Mouse (Mus musculus): Measurements from ENCODE around the gene Fbxw8.
A peak's percentile ranks its signal among the peaks of the same experiment; 100 is the strongest.

Gene Fbxw8

DNA sequence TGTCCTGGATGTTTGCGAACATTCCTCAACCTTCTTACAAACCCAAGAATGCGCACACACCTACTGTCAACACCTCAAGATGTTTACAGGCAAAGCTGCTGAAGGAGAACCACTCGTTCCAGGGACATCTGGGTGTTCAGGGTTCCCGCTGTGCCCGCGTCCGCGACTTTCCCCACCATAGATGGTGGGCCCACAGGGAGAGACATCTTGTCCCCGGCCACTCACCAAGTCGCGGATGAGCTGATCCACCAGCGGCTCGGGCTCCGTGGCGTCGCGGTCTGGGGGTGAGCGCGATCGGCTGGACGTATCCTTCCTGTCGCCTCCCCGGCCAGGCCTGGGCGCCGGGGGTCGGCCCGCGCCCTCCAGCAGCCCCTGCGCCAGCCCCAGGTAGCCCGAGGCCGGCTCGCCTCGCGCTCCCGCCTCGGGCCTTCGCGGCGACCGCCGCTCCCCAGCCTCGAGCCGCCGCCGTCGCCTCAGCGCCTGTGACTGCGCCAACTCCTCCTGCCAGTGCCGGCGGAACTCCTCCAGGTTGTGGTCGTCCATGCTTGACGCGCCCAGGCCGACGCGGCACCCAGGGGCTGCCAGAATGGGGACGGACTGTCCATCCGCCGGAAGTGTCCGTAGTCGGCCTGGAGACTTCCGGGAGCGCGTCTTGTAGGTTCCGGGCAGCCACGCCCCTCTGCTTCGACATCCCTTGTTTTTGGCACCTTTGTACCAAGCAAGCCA lies at the start of gene Fbxw8:
Gene Fbxw8, minus strand, starts transcription at position 626 of the 726 bp plus-strand sequence.
- DNase-seq (ENCODE audit: low spot score in 2 of 2), result peak; percentile 75 to 77

DNA sequence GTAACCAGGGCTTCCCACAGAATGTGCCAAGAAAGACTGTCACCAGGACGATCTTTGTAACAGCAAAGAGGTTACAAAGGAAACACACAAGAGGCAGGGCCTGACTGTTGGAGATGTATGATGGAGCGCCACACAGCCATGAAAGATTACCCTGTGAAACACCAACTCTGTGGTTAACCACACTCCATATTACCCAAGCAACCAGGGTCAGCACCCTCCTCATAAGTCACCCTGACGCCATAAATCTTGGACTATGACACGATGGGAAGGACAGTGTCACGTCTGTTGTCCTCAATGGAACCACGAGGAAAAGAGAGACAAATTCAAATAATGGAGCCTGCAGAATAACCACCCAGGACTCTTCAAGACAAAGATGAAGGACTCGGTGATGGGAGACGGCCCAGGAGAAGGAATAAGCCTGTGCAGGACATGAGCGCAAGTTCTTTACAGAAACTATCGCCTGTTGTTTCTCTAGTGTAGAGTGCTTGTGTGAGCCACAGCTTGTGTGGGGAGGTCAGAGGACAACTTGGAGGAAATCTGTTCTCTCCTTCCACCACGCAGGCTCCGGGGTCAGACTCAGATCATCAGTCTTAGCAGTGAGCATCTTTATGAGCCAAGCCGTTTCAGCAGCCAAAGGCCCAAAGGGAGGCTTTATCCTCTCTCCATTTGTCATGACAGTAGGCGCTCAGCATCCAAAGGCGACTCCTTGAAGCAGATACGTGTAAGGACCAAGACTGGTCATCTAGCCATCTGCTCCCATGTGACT lies 49.6 kb upstream of the Fbxw8 start:
- no peak for DNase-seq (ENCODE audit: low spot score in 2 of 2)

DNA sequence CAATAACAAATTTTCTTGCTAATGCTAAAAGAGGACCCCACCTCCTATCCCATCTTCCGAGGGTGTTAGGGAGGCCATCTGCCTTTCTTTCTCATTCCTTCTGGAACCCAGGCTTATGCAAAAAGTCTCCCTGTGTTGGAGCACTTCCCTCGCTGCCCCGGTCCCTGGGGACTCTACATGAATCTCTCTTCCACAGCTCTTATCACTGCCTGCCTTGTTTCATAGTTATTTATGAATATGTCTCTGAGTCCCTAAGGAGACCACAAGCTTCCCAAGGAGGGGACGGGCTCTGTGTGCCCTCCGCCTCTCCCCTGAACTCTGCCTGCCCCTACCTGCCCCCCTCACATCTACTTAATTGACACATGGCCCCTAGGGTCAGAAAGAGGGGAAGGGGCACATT lies 44.4 kb upstream of the Fbxw8 start:
- no peak for DNase-seq (ENCODE audit: low spot score in 2 of 2)

DNA sequence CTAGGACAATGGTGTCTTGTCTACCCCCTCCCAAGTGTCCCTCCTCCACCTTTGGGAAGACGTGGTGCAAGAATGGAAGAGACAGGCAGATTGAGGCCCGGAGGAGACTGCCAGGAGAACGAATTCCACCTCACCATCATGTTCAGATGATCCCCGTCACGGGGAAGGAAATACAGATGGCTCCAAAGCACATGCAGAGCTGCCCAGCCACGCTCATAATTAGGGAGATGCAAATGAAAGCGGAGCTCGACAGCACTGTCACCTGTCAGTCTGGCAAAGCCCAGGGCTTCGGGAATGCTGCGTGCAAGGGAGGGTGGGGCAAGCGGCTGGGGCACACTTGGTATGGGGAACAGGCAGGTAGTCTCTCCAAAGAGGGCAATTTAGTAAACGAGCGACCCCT lies 42.2 kb upstream of the Fbxw8 start:
- DNase-seq (ENCODE audit: low spot score in 2 of 2), result no peak

DNA sequence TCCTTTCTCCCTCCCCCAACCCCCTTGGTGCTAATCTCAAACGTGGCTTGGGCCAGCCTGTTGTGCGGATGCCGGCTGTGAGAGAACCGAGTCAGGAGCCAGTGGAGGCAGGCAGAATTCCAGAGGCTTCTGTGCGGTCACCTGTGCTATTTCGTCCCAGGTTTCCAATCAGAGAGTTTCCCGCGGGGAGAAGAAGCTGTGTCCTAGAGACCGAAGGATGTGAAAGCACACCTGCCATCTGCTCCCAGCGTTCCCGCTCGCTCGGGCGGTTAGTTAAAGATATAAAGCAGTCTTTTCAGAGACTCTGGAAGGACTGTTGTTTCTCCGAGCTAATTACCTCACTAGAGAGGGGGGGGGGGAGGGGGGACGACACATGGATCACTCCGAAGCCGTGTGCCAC lies 37.0 kb upstream of the Fbxw8 start:
- DNase-seq (ENCODE audit: low spot score in 2 of 2), result no peak

DNA sequence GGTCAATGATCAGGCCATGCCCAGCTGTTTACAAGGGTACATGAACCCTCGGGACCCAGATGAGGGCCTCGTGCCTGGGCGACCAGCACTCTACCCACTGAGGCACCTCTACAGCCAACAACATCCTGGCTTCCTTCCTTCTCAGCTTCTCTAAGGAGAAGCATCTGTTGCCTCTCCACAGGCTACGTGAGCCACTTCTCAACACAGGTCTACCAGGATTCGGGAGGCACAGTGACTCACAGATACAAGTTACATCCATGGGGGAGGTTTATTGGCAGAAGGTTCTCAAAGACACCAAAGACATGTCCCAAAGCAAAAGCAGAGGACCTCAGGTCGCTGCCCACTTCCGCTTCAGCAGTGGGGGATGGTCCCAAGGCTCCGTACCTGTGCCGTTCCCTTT lies 35.2 kb upstream of the Fbxw8 start:
- peak in 1 of 2 experiments; percentile 24 for DNase-seq (ENCODE audit: low spot score in 2 of 2)

DNA sequence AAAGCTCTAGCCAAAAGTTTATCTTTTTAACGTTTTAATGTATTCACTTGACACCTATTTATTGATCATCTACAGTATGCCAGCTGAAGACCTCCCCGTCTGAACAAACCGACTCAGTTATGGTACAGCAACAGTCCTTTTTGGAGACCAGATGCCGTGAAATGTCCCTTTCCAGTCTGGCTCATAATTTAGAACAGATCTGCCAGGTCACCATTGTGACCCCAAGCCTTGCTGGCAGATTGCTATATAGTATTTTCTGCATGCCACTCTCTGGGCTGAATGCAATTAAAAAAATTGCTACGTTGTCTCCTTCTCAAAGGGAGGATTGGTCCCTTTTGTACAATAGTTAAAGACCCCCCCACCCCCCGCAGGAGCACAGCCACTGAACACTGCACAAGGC lies 33.1 kb upstream of the Fbxw8 start:
- no peak for DNase-seq (ENCODE audit: low spot score in 2 of 2)

DNA sequence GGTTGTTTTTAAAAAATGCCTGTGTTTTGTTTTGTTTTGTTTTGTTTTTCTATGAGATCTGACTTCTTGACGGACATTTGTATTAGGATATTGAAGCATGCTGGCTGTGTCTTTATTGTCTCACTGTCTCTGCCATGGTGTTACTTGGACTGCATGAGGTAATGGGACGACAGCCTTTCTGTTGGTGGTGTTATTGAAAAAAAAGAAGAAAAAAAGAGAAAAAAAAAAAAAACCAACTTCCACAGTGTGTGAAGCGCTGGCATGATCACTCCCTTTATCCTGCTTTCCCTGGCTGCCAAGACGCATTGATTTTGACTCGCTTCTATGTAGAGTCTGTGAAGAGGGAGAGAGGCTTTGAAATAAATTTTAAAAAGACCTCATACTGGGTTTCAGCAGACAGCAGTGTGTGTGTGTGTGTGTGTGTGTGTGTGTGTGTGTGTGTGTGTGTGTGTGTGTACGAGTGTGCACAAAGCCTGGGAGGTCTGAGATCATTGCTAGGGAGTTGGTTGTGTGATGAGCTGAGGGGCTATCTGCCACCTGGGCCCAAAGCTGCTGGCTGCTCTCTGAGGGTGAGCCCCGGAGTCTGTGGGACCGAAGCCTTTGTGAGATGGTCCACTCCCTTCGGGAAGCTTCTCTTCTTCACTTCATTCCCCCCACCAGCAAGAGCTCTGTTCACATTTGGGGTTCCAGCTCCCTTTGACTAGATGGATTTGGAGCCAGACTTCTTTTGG lies 31.8 kb upstream of the Fbxw8 start:
- DNase-seq (ENCODE audit: low spot score in 2 of 2), result no peak

DNA sequence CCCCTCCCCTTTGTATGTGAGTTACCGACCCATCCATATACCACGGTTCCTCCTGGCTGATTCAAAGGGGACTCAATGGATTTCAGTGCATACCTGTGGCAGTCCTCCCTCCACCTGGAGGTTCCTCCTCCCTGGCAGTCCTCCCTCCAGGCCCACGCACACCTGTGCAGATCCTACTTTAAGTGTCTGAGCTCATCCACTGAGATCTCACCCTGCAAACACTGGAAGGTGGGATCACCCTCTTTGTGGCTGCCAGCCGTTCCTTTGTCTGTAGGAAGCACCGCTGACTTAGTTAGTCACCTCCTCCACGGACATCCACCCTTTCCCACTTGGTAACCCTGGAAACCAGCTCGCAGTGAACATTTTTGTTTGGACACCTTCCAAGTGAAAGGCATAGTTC lies 22.4 kb upstream of the Fbxw8 start:
- no peak for DNase-seq (ENCODE audit: low spot score in 2 of 2)

DNA sequence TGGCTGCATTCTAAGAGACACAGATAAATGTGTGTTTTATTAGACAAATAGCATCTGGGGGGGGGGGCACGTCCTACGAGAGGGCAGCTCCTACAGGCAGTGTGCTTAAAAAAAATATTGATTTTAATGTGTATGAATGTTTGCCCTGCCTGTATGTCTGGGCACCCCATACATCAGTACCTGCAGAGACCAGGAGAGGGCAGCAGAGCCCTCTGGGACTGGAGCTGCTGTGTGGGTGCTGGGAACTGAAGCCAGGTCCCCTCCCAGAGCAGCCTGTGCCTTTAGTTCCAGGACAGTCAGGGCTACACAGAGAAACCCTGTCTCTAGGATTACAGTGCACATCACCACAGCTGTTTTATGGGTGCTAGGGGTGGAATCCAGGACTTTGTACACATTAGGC lies 19.9 kb upstream of the Fbxw8 start:
- no peak for DNase-seq (ENCODE audit: low spot score in 2 of 2)

DNA sequence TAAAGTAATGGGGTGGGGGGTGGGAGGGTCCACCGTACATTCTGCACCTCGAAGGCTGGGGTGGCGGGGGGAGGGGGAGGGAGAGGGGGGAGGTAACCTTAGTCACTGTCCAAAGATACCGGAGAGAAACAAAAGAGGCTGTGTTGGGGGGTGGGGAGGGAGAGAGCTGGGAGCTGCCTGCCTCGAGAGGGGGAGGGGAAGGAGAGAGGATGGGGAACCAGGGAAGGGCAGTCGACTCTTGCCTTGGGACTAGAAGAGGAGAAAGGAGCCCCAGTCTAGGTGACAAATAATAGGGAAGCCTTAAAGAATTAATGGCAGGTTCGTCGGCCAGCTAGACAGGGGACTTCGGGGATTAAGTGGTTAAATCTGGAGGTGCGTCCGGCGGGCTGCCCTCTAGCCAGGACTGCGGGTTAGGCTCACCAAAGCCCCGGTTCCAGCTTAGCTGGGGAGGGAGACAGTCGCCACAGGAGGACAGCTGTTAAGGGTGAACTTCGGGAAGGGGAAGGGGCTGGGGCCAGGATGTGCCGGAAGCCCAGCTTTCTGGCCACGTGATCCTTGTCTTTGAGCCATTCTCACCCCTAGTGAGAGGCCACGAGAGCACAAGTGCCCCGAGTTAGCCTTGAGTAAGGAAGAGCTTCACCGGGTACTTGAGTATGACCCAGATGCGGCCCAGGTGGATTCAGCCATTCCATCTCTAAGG lies 19.2 kb upstream of the Fbxw8 start:
- no peak for DNase-seq (ENCODE audit: low spot score in 2 of 2)

DNA sequence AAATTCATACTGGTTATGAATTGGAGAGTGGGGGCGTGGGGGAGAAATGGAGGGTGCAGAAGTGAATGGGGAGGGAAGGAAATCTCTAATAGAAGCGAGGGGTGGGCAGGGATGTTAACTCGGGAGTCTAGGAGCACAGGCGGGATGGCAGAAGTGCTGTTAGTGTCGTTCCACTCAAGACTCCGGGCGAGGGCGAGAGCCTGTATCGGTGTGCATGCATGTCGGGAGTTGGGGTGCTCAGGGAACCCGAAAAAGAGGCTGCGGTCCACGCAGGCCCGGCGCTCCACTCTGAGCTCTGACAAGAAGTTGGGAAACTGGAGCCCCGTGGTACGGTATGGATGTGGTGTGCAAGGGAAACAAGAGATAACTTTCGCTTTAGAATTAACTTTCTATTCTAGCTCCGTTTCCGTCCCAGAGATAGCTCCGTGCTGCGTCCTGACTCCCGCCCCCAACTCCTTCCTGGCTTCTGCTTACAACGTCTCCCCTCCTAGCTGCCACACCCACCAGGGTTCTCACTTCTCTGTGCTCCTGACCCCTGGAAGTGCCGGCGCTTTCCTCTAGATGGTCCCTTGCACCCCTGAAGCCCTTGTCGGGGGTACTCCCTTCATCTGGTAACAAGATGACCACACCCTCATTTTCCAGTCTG lies 16.9 kb upstream of the Fbxw8 start:
- no peak for DNase-seq (ENCODE audit: low spot score in 2 of 2)

DNA sequence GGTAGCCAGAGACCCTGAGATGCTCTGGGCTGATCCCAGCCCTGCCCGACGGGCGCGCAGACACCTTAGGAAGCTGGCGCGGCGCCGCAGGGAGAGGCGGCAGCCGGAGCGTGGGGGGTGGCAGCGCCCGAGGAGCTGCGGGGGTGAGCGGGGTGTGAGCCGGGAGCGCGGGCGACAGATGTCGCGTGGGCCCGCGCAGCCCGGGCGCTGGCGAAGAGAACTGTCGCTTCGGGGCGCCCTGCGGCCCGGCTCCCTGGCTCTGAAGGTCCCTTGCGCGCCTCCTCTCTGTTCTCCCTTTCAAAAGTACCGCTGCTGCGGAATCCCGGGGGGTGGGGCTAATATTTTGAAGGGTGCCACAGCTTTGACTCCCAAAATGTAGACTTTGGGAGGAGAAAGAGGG lies 16.4 kb upstream of the Fbxw8 start:
- DNase-seq (ENCODE audit: low spot score in 2 of 2), result peak in 1 of 2 experiments; percentile 46

DNA sequence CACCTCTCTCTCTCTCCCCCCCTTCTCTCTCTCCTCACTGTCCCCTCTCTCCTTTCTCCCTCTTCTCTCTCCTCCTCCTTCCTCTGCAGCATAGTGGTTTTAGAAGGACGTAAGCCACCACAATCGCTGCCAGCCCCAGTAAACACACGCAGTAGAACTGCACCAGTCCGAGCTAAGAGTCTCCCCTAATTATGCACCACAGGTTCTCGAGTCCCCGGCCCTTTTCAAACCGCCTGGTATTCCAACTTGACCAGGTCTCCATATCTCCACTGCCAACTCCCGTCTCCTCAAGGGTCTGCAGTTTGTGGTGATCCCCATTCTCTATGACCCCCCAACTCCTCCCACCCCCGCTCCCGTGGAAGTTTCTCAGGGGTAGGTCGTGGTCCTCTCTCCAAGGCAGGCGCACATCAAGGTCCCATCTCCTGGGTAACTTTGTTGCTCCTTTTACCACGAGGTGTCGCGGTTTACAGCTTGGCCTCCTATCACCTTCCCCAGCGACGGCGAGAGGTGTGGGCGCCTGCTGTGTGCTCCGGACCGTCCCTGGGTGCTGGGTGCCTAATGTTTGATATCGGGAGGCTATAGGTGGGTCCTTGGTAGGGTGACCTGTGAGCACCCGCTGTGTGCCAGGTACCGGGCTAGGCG lies 15.7 kb upstream of the Fbxw8 start:
- DNase-seq (ENCODE audit: low spot score in 2 of 2), result no peak

DNA sequence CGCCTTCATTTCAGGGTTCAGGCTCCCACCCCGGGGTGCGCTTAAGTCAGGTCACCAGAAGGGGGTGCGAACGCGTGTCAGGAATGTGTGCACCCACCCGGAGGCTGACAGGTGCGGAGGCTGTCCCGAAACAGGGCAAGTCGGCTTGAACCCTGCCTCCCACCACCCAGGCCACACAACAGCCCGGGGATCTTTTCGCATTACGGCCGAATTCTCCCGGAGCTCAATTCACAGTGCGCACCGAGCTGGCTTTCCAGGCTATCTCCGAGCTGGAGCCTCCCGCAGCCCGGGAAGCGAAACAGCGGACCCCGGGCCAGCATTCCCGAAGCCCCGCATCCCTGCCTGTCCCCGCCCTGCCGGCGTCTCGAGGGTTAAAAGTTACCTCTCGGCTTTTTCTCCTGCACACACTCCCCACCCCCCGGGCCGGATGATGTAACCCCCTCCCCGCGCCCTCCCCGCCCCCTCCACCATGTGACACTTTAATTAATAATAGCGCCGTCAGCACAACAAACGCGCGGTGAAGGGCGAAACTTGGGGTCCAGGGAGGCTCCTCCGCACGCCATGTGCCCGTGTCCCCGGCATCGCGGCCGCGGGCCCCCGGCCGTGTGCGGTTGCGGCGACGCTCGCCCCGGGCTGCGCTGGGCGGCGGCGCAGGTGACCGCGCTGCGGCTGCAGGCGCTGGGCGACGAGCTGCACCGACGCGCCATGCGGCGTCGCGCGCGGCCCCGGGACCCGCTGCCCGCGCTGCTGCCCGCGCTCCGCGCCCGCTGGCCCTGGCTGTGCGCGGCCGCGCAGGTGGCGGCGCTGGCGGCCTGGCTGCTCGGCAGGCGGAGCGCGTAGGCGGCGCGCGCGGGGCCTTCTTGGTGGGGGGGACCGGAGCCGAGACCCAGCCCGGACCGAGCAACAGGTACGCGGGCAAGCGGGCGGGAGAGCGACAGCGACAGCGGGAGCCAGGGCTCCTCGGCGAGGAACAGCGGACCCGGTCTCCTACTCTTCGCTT lies 14.3 kb upstream of the Fbxw8 start:
- DNase-seq (ENCODE audit: low spot score in 2 of 2), result no peak

DNA sequence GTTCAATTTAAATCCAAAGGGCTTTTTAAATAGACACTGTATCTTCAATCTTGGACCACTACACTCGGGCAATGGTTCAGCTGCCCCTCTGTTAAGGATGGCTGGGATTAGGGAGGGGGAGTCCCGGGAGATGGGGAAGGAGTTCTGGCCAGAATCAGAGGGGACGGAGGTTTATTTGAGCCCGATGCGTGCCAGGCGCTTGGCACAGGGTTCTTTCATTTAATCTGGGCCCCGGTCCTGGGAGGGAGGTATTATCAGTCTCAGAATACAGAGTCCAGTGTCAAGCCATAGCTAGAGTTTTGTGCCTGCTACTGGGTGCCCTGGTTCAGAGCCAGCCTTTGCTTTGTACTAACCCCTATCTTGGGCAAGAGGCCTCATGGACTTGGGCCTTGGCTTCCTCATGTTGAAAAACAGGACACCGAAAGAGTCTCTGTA lies 12.3 kb upstream of the Fbxw8 start:
- DNase-seq (ENCODE audit: low spot score in 2 of 2), result peak in 1 of 2 experiments; percentile 36

DNA sequence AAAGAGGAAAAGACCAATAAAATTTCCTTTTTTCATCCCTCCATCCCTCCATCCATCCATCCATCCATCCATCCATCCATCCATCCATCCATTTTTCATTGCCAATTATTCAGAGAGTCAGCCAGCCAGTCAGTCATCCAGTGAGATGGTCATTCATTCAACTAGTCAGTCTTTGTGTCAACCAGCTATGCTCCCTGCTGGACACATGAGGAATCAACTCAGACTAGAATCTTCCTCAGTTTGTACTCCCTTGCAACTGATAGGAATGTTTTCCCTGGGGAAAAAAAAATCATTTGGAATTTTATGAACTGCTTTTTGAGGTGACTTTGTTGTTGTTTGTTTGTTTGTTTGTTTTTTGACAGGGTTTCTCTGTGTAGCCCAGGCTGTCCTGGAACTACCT lies 10.2 kb upstream of the Fbxw8 start:
- no peak for DNase-seq (ENCODE audit: low spot score in 2 of 2)

DNA sequence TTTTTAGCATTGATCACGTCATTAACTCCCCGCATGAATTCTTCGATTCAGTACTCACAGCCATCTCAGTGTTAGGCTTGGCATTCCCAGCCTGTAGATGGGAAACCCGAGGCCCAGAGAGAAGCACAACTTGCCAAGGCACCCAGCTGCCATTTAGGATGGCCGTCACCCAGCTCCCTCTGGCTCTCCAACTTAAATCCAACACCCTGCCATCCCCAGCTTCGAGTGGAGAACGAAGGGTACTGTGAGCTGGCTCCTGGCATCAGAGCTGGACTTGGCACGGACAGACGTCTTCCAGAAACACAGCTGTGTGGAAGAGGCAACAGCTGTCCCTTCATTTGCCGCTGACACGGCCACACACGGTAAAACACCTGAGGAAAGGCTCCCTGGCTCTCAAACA lies 9.3 kb upstream of the Fbxw8 start, which contains the start of gene Hrk:
Gene Hrk, plus strand, starts transcription at position 68 of the 400 bp plus-strand sequence.
- DNase-seq (ENCODE audit: low spot score in 2 of 2), result no peak

DNA sequence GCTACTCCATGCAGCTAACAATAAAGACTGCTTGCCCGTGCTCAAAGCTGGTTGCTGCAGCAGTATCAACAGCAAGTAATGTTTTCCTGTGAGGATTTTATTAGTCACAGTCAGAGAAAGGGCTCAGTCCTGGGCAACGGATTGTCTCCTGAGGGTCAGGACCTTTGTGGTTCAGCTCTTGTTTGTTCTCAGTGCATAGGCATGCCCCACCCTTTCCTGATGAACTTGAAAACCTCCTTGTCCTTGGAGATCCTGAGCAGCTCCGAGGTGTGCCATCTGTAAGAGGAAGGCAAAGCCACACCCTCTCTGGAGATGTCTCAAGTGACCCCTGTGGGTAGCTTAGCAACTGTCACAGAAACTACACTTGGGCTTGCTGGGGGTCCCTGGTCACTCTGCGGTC lies 5.4 kb upstream of the Fbxw8 start:
- DNase-seq (ENCODE audit: low spot score in 2 of 2), result no peak

DNA sequence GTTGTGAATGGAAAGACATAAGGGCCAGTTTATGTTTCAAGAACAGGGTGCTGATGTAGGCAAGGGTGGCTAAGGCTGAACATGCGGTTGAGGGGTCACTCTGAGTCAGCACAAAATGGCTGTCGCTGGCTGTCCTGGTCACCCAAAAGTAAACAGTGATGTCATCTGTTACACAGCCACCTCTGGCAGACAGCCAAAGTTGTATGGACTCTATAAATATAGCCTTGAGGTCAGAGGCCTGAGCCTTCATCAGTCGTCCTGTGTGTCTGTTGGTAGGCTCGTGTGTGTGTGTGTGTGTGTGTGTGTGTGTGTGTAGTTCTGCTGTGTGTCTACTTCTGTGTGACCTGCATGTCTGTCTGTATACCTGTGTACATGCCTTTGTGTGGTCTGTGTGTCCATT lies 1.7 kb upstream of the Fbxw8 start:
- no peak for DNase-seq (ENCODE audit: low spot score in 2 of 2)

Measured in right cerebral cortex, postnatal 36 days (tissue).